Mouse (Mus musculus): ENCODE results near the gene Shroom3. TPM values are rescaled to one million over a fixed set of nuclear protein-coding genes. Genes with fewer than 3 reads are reported as not detected.

Gene Shroom3
- polyA plus RNA-seq, 1 experiment from 2014 or later, result 6.4 TPM

DNA sequence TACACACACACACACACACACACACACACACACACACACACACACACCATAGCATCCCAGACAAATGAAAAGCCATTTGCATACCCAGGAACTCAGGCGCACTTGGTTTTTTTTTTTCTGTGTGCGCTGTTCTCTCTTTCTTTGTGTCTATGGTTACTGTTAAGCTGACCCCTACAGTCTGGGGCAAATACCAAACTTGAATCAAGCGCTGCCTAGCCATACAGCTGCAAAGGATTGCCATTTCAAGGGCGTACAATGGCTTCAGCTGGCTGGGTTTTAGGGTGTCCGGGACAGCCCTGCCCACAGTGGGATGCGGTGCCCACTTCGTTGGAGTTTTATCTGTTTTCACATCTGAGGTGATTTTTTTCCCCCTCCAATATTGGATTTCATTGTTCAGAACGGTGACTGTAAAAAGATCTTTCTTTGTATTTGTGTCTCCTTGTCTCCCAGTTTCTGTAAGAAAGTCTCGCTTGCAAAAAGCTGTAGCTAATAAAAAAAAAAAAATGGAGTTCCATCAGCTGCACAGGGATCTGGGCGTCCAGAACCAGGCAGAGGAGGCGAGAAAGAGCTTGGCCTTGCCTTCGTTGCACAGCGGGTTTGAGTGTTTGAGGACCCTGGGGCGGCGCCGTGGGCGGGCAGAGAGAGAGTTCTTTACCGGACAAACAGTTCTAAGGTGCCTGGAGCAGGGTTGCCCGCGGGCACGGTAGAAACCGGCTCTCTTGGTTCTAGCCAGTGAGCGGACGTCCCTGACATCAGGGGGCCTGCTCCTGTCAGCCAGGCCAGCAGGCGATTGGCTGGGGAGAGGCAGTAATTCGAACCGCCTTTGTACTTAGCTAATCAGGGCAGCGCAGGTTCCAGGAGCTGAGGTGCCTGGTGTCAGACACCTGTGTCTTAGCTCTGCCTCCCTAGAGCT lies 125.5 kb downstream of the Shroom3 start:
- 14% methylated on average over 28 of the region's 28 CpGs for WGBS
- ATAC-seq, result peak; percentile 97
- Histone ChIP-seq H3K27ac (ENCODE audit: low read length) (peak overlapping the region; percentile 77), H3K4me3 (ENCODE audit: low read length) (peak overlapping the region; percentile 42), H3K4me1 (ENCODE audit: control insufficient read depth, insufficient read depth, low read length) (peaks cover 32% of the 10 kb centered on the region), H3K27me3 (replicated peaks; ENCODE audit: control insufficient read depth, insufficient read depth, low read length) (no peaks in the 10 kb centered on the region), H3K9ac (ENCODE audit: low read depth, low read length) (peak overlapping the region; percentile 46), H3K4me2 (ENCODE audit: low read depth, low read length) (peak overlapping the region; percentile 45), H3K36me3 (ENCODE audit: control insufficient read depth, insufficient read depth, low read length) (no peaks in the 10 kb centered on the region), H3K9me3 (ENCODE audit: control insufficient read depth, low read length) (no peaks in the 10 kb centered on the region)

DNA sequence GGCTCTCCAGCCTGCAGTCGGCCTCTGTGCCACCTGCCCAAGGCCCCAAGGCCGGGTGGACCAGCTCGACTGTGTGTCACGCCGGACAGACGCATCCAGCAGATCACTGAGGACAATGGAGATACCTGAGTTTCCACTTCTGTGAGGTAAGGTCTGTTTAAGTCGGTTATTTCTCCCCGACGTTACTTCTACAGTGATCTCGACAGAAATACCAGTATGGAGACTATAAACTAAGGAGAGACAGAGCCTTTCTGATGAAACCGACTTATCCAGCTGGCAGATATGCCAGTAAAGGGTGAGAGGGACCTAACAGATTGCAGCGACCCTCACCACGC lies 126.1 kb downstream of the Shroom3 start:
- H3K4me2 ChIP-seq (ENCODE audit: low read depth, low read length), result peak overlapping the region; percentile 45
- peak overlapping the region; percentile 42 for H3K4me3 ChIP-seq (ENCODE audit: low read length)
- H3K9ac ChIP-seq (ENCODE audit: low read depth, low read length), result peak overlapping the region; percentile 46
- WGBS, result 32% methylated on average over 13 of the region's 13 CpGs
- no peaks in the 10 kb centered on the region for H3K27me3 ChIP-seq (replicated peaks; ENCODE audit: control insufficient read depth, insufficient read depth, low read length)
- no peaks in the 10 kb centered on the region for H3K9me3 ChIP-seq (ENCODE audit: control insufficient read depth, low read length)
- H3K4me1 ChIP-seq (ENCODE audit: control insufficient read depth, insufficient read depth, low read length), result peaks cover 32% of the 10 kb centered on the region
- H3K27ac ChIP-seq (ENCODE audit: low read length), result peak overlapping the region; percentile 77
- H3K36me3 ChIP-seq (ENCODE audit: control insufficient read depth, insufficient read depth, low read length), result no peaks in the 10 kb centered on the region
- no peak for ATAC-seq

DNA sequence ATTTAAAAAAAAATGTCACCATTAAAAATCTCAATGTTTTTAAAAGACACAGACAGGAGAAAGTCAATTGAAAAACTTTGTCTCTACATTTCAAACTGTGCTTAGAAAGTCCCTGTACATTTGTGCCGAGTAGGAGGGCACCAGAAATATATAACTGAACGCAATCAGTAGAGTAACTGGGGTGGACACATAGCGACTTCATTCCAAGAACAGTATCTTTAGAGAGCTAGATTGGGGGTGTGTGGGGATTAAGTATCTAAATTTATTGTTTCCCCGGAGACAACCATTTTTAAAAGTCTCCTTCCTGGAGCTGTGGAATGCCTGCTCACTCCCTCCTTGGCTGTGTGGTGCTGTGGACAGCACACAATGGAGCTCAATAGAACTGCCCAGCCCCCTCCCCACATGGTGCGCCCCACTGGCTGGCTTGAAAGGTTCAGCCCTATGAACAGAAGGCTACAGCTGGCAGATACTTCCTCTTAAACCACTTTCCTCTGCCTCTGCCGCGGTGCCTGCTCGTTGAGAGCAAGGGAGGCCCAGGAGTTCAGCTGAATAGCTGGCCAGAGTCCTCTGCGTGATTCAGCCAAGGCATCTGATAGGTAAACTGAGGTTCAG lies 127.8 kb downstream of the Shroom3 start:
- Histone ChIP-seq H3K4me2 (ENCODE audit: low read depth, low read length) (peak overlapping the region; percentile 22), H3K9me3 (ENCODE audit: control insufficient read depth, low read length) (no peaks in the 10 kb centered on the region), H3K4me3 (ENCODE audit: low read length) (no peak overlapping the region), H3K36me3 (ENCODE audit: control insufficient read depth, insufficient read depth, low read length) (no peaks in the 10 kb centered on the region), H3K27ac (ENCODE audit: low read length) (peak overlapping the region; percentile 70), H3K27me3 (replicated peaks; ENCODE audit: control insufficient read depth, insufficient read depth, low read length) (no peaks in the 10 kb centered on the region), H3K4me1 (ENCODE audit: control insufficient read depth, insufficient read depth, low read length) (peaks cover 32% of the 10 kb centered on the region), H3K9ac (ENCODE audit: low read depth, low read length) (no peak overlapping the region)
- 13% methylated on average over 9 of the region's 9 CpGs for WGBS
- peak; percentile 16; the same call in 1 of the 2 replicates for ATAC-seq

DNA sequence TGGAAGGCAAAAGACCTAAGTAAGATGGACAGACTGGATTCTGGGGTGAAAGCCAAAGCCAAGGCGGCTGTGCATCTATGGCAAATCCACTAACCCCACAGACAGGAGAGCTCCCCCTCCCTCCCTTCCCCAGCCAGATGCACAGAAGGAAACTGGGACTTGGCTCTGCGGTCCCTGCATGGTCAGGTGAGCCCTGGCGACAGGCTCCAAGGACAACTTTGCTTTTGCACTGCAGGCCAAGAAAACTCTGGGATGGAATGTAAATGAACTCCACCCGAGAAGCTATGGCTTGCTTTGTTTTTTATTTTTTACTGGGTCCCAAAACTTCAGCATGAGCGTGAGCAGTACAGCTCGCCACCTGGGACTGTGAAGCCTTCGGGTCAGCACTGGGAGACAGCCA lies 128.5 kb downstream of the Shroom3 start:
- Histone ChIP-seq H3K4me1 (ENCODE audit: control insufficient read depth, insufficient read depth, low read length) (peaks cover 32% of the 10 kb centered on the region), H3K4me3 (ENCODE audit: low read length) (no peak overlapping the region)
- no peak for ATAC-seq

DNA sequence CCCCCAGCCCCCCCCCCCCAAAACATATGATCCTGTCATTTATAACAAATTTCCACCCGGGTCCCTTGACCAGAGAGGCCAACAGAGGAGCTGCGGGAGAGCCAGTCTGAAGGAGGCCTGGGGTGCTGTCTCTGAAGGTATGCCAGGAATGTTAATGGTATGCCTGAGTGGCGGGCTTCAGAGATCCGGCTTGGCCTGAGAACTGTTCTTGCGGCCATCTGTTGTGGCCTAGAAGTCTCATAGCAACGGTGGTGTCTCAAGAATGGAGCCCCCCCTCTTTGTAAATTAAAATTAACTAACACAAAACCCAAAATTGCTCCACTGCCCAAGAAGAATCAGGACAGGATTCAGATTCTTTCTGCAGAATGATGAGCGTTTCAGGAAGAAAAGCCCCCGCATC lies 129.7 kb downstream of the Shroom3 start:
- Histone ChIP-seq H3K4me2 (ENCODE audit: low read depth, low read length) (no peak overlapping the region), H3K27ac (ENCODE audit: low read length) (peak overlapping the region; percentile 66), H3K27me3 (replicated peaks; ENCODE audit: control insufficient read depth, insufficient read depth, low read length) (no peaks in the 10 kb centered on the region), H3K9ac (ENCODE audit: low read depth, low read length) (no peak overlapping the region), H3K4me1 (ENCODE audit: control insufficient read depth, insufficient read depth, low read length) (peaks cover 39% of the 10 kb centered on the region), H3K9me3 (ENCODE audit: control insufficient read depth, low read length) (no peaks in the 10 kb centered on the region), H3K36me3 (ENCODE audit: control insufficient read depth, insufficient read depth, low read length) (no peaks in the 10 kb centered on the region), H3K4me3 (ENCODE audit: low read length) (no peak overlapping the region)
- WGBS, result 17% methylated on average over 8 of the region's 8 CpGs
- ATAC-seq, result no peak

More for the DNA sequence above, 128.5 kb downstream of the Shroom3 start:
- H3K27ac ChIP-seq (ENCODE audit: low read length), result peak overlapping the region; percentile 61
- H3K9ac ChIP-seq (ENCODE audit: low read depth, low read length), result peak overlapping the region; percentile 19; the same call in 1 of the 2 replicates
- WGBS, result 59% methylated on average over 6 of the region's 7 CpGs
- H3K9me3 ChIP-seq (ENCODE audit: control insufficient read depth, low read length), result no peaks in the 10 kb centered on the region
- H3K36me3 ChIP-seq (ENCODE audit: control insufficient read depth, insufficient read depth, low read length), result no peaks in the 10 kb centered on the region
- no peaks in the 10 kb centered on the region for H3K27me3 ChIP-seq (replicated peaks; ENCODE audit: control insufficient read depth, insufficient read depth, low read length)
- no peak overlapping the region for H3K4me2 ChIP-seq (ENCODE audit: low read depth, low read length)

DNA sequence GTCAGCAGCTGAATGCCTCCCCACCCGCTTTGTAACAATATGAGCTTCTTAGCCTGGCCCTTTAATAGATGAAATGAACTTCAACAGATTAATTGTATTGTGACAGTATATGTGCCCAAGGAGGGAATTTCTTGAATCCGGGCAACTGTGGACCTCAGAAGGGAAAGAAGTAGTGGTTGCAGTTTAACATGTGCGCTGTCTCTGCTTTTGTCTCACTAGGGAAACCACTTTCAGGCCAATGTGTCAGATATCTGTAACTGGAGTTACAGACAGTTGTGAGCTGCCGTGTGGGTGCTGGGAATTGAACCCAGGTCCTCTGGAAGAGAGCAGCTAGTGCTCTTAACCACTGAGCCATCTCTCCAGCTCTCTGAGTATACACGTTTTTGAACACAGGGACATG lies 130.3 kb downstream of the Shroom3 start:
- 81% methylated on average over 5 of the region's 5 CpGs for WGBS
- no peak overlapping the region for H3K27ac ChIP-seq (ENCODE audit: low read length)

DNA sequence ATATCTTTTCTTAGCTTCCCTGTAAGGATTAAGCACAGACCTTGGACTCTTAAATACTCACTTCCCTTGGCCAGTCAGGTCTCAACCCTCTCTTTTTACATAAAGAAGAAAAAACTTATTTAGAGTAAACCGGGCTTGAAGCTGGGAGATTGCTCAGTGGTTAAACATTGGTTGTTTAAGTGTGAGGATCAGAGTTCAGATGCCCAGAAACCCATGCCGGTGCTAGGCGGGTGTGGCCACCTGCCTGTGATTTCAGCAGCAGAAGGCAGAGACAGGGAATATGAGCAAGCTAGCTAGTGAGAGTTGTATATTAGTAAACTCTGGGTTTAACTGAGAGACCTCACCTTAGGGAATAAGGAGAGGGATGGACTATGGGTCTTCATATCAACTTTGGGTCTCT lies 131.4 kb downstream of the Shroom3 start:
- no peak overlapping the region for H3K9ac ChIP-seq (ENCODE audit: low read depth, low read length)
- H3K27me3 ChIP-seq (replicated peaks; ENCODE audit: control insufficient read depth, insufficient read depth, low read length), result no peaks in the 10 kb centered on the region
- no peak overlapping the region for H3K4me3 ChIP-seq (ENCODE audit: low read length)
- no peak overlapping the region for H3K4me2 ChIP-seq (ENCODE audit: low read depth, low read length)
- 57% methylated on average over 3 of the region's 3 CpGs for WGBS
- H3K36me3 ChIP-seq (ENCODE audit: control insufficient read depth, insufficient read depth, low read length), result no peaks in the 10 kb centered on the region
- H3K4me1 ChIP-seq (ENCODE audit: control insufficient read depth, insufficient read depth, low read length), result peaks cover 28% of the 10 kb centered on the region
- ATAC-seq, result peak; percentile 67
- H3K27ac ChIP-seq (ENCODE audit: low read length), result no peak overlapping the region
- no peaks in the 10 kb centered on the region for H3K9me3 ChIP-seq (ENCODE audit: control insufficient read depth, low read length)

More for the DNA sequence above, 130.3 kb downstream of the Shroom3 start:
- peaks cover 32% of the 10 kb centered on the region for H3K4me1 ChIP-seq (ENCODE audit: control insufficient read depth, insufficient read depth, low read length)
- ATAC-seq, result no peak
- H3K27me3 ChIP-seq (replicated peaks; ENCODE audit: control insufficient read depth, insufficient read depth, low read length), result no peaks in the 10 kb centered on the region
- H3K9me3 ChIP-seq (ENCODE audit: control insufficient read depth, low read length), result no peaks in the 10 kb centered on the region
- no peaks in the 10 kb centered on the region for H3K36me3 ChIP-seq (ENCODE audit: control insufficient read depth, insufficient read depth, low read length)
- H3K4me3 ChIP-seq (ENCODE audit: low read length), result no peak overlapping the region
- H3K4me2 ChIP-seq (ENCODE audit: low read depth, low read length), result no peak overlapping the region
- no peak overlapping the region for H3K9ac ChIP-seq (ENCODE audit: low read depth, low read length)

DNA sequence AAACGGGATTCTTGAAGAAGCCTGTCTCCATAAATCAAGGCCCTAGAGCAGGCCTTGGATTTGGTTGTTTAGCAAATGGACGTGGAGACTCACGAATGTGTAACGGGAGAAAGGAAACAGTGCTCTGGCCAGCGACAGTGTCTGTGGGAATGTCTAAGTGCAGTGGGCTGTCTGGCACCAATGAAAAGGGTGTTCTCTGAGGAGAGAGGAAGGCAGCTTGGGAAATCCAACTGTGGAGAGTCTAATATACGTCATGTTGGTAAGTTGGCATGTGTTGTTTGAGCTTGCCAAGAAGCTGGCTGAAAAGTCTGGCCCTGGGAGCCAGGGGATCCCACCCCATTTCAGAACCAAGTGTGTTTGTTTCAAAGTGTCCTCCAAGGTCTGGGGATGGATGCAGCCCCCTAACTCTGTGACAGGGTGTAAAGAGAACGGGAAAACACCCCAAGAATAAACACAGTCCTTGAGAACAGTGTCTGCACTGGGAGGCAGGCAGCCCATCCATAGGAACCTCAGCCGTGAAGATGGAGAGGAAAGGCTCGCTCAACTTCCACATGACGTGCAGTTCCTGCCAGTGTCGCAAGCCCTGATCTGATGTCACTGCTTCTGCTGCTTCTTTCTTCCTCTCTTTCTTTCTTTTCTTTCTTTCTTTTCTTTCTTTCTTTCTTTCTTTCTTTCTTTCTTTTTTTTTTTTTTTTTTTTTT lies 134.0 kb downstream of the Shroom3 start:
- ATAC-seq, result no peak
- no peak overlapping the region for H3K4me2 ChIP-seq (ENCODE audit: low read depth, low read length)
- no peaks in the 10 kb centered on the region for H3K9me3 ChIP-seq (ENCODE audit: control insufficient read depth, low read length)
- peaks cover 14% of the 10 kb centered on the region for H3K4me1 ChIP-seq (ENCODE audit: control insufficient read depth, insufficient read depth, low read length)
- no peaks in the 10 kb centered on the region for H3K36me3 ChIP-seq (ENCODE audit: control insufficient read depth, insufficient read depth, low read length)
- no peaks in the 10 kb centered on the region for H3K27me3 ChIP-seq (replicated peaks; ENCODE audit: control insufficient read depth, insufficient read depth, low read length)
- 63% methylated on average over 11 of the region's 11 CpGs for WGBS
- no peak overlapping the region for H3K4me3 ChIP-seq (ENCODE audit: low read length)
- H3K27ac ChIP-seq (ENCODE audit: low read length), result peak overlapping the region; percentile 59
- no peak overlapping the region for H3K9ac ChIP-seq (ENCODE audit: low read depth, low read length)

DNA sequence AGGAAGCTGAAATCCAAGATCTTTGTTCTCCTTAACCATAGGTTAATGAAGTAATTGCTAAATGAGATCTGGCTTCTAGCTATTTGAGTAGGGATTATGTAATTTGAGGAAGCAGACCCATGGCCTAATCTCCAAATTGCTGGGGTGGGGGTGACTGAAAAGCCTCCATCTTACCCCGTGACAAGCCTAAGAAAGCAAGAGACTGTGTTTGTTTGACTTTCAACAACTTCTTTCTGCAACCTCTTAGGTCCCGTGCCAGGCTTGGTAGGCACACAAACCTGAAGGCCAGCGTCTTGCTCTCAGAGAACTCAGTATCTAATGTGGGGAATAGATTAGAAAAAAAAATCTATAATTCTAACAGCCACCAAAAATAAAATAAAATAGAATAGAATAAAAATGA lies 138.1 kb downstream of the Shroom3 start:
- Histone ChIP-seq H3K27me3 (replicated peaks; ENCODE audit: control insufficient read depth, insufficient read depth, low read length) (no peaks in the 10 kb centered on the region), H3K4me3 (ENCODE audit: low read length) (no peak overlapping the region), H3K9me3 (ENCODE audit: control insufficient read depth, low read length) (no peaks in the 10 kb centered on the region), H3K4me1 (ENCODE audit: control insufficient read depth, insufficient read depth, low read length) (peaks cover 10% of the 10 kb centered on the region), H3K9ac (ENCODE audit: low read depth, low read length) (no peak overlapping the region), H3K4me2 (ENCODE audit: low read depth, low read length) (no peak overlapping the region), H3K36me3 (ENCODE audit: control insufficient read depth, insufficient read depth, low read length) (no peaks in the 10 kb centered on the region), H3K27ac (ENCODE audit: low read length) (no peak overlapping the region)
- ATAC-seq, result no peak
- WGBS, result 77% methylated on average over 3 of the region's 3 CpGs

All from intestine, embryonic 16.5 days (tissue).